Mouse (Mus musculus): ENCODE data around the gene Hexdc.

- TF ChIP-seq CTCF (IDR thresholded peaks at IDR 0.05; ENCODE audit: low read depth, low read length) (no peak), POLR2A (IDR thresholded peaks at IDR 0.05; ENCODE audit: borderline replicate concordance, low read depth, low read length) (no peak)
Observed at GRCm38 (mm10) chr11:121259160-121260100, 55.2 kb downstream of the Hexdc start, which contains the start of gene Foxk2.

Measured in bone marrow macrophage, adult 2 months (primary cell).